Mouse (Mus musculus) mature B cell (primary cell): ENCODE data around the gene Nup50.

Experiments used
- in situ Hi-C: fragments of 300-500 bp; cut with MboI; formaldehyde crosslinking; loops from 2 replicates; pipeline ENCODE4 v1.14.3; 2019

Gene Nup50

DNA sequence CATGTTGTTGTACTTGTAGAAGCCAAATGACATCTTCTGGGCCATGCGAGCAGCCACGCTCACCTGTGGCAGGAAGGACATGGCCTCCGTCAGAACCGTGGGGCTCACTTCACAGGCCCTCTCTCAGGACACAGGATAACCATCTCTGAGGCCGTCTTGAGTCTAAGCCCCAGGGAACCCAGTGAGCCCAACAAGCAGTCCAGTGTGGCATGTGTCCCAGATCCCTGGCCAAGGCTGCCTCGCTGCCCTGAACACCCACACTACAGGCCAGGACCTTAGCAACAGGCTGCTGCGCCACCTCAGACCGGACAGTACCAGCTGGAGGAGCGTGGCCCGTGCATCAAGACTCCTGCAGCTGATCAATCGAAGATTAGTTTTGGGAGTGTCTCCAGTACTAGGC is 30.0 kb downstream of the Nup50 start:
- in situ Hi-C loops = no loop called here

GRCm38 (mm10) chr15:84957851-84958250 is 34.6 kb downstream of the Nup50 start:
- in situ Hi-C loops = no loop called here

- in situ Hi-C loops = no loop called here
Measured at GRCm38 (mm10) chr15:84958331-84958730, 35.1 kb downstream of the Nup50 start.

DNA sequence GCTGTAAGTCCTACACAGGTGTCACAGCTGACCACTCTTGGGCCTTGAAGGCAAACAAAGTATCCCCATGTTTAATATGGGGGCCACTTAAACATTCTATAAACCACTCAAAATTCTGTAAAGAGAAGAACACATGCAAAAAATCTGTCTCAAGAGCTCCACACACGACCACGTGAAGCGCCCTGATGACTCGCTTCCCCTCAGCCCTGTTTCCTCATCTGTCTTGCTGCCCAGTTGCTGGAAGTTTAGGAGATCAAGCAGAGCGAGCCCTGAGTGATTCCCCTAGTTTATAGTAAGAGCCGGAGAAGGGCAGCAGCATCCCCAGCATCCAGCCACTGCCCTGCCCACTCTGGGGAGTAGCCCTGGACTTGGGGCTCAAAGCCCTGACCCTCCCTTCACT is 36.7 kb downstream of the Nup50 start:
- in situ Hi-C loops = no loop called here

DNA sequence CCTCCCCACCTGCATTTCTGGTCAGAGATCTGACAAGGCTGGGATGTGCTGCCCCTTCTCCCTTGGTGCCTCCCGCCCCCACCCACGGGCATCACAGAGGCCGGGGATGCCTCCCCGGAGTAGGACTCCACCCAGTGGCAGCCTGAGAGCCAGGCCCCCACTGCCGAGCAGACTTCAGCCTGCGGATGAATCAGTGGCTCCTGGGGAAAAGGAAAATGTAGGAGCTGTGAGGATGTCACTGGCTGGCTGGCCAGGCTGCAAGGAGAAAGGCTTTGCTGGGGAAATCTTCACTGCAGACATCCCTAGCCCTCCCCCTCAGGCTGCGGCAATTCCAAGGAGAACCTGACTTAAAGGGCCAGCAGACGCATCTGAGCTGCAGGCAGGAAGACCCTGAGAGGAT is 37.5 kb downstream of the Nup50 start:
- in situ Hi-C loops = no loop called here

GRCm38 (mm10) chr15:84962518-84962917 is 39.3 kb downstream of the Nup50 start:
- in situ Hi-C loops = no loop called here

- in situ Hi-C loops = no loop called here
Measured at GRCm38 (mm10) chr15:84964771-84965170, 41.6 kb downstream of the Nup50 start.

DNA sequence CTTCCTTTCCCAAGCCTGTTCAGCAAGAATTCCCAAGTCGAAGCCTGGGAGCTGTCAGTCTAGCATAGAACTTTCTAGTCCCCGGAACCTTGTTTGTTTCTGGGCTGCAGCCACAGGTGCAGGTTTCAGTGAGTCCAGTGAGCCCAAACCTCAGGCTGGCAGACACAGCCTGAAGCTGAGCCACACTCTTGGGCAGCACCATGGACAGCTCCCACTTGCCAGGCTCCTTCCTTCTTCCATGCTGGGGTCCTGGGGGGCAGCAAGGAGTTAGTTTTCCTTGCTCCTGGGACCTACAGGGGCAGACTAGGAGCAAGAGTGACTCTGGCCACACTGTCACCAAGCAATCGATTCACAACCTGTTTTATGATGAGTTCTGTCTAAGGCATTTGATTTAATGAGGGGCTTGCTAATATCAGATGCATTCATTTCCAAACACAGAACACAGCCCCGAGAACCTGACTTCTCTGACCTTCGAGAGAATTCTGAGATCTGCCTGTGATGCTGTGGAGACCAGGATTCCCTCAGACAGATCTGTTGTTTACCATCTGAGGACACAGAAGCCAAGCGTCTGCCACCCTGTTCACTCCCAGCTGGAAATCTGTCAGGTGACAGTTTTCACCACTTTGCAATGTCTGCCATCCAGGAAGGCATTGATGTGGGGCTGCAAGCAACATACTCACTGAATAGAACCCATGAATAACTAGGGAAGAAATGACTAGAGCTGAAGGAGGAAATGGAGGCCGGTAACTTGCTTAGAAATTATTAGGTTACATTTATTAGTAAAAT is 42.6 kb downstream of the Nup50 start:
- in situ Hi-C loops = no loop called here

DNA sequence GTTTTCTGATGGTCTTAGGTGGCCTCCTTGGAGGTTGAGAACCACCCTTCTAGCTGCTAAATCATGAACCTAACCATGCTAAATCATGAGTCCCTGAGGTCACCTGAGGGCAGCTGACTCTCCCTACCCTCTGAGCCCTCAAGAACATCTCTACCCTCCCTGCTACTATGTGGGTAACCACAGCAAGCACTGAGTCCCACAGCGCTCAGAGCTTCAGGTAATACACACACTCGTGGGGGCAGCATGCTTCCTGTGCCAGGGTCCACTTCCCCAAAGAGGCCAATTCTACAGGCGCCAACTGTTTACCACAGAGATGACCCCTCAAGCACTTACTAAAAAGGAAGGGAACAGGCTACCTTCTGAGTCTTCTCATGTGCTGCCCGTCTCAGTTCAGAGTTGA is 45.3 kb downstream of the Nup50 start:
- in situ Hi-C loops = no loop called here

- in situ Hi-C loops = no loop called here
Measured at GRCm38 (mm10) chr15:84972860-84973543, 49.8 kb downstream of the Nup50 start.

DNA sequence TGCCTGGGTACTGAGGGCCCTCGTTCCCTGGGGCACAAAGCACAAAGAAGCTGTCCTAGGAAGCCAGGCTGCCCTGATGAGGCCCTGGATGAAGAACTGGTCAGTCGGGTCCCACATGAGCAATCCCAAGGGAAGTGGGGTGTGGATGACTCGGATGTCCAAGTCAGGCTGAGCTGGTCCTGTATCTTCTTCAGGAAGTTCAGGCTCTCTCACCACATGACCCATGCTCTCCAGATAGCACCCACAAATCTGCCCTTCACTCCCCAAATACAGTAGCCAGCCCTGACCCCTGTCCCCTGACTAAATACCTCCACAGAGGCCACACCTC is 50.3 kb downstream of the Nup50 start:
- in situ Hi-C loops = no loop called here

GRCm38 (mm10) chr15:84975729-84976128 is 52.5 kb downstream of the Nup50 start:
- in situ Hi-C loops = no loop called here

- in situ Hi-C loops = no loop called here
Measured at GRCm38 (mm10) chr15:84981609-84982313, 58.5 kb downstream of the Nup50 start.

DNA sequence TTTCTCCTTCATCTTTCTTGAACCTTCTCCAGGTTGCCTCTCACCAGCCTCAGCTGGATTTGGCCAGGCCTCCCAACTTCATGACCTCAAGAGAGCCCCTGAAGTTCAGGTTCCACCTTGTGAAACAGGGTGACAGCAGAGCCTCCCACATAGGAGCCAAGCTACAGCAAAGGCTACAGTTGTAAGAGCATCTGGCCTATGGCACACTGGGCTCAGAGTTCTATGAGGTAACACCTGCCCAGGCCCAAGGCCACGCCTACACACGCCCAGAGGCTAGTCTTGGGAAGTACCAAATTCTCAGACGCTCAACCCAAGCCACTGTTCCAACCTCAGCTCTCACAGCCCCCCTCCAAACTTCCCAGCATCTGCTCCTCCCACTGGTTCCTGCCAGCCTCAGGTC is 59.7 kb downstream of the Nup50 start:
- in situ Hi-C loops = no loop called here

DNA sequence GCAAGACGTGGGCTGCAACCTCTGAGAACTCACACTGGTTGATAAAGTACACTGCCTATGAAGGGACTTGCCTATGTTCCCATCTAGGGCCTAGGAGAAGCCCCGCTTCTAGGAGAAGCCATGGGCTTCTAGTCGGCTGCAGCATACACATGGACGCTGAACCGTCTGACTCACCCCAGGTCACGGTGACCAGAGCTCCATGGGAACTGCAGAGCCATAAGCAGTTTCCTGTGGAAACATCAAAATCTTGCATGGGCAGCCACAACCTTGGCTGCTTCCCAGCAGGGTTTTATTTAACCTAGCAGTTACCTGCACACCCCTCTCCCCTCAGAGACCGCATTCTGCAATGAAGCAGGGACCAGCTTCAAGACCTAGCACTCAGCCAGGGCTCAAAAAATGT is 60.5 kb downstream of the Nup50 start:
- in situ Hi-C loops = no loop called here

DNA sequence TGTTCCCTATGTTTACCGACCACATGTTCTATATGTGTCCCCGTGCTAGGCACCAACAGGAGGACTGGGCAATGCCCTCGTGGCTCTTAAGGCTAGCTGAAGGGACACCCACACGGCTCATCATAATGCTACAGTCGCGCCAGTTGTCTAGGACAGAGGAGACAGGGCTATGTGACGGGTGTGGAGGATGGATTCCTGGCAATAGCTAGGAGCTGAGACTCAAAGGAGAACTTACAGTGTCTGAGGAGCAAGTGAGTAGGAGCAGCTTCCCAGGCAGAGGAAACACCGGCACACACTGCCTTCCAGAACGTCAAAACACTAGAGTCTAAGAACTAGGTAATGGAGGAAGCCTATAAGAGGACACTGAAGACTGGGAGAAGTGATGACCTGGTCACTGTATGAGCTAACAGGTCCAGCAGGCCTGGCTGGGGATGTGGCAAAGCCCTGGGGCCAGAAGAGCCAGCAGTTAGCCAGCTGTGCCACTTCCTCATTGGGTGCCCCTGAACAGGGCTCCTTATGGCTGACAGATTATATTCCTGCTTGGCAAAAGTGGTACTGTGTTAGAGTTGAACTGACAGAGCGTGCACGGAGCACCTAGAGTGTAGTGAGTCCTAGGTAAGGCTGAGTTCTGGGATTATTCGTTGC is 62.4 kb downstream of the Nup50 start:
- in situ Hi-C loops = no loop called here

DNA sequence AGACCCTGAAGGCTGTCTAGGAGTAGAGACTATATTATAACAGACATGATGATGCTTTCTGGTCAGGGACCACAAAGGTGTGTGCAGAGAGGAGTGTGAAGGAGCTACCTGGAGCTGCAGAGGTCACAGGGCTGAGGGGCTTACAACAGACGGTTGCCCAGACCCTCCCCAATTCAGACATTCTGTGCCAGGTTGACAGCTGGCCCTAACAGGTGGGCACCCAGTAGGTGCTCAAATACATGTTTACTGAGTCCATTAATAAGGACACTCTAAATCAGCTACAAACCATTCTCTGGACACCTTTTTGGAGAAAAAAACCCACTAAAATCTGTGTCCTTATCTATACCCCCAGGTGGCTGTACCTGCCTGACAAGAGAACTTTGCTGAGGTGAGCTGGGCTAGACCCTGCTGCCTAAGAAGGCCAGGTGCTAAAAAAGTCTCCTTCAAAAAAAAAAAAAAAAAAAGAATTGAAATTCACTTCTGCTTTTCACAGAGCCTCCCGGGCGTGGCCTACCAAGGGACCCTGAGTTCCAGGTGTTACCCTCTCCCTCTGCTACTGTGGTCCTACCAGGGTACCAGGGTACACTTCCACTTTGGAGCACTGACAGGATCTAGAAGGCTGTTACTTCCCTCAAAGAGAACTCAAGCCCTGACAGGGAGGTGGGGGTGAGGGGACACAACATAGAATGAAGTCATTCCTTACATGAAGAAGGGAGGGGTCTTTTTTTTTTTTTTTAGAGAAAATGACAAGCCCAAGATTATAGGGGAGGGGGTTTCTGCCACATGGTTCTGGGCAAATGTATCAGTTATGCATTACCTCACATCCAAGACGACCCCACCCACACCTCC is 63.2 kb downstream of the Nup50 start:
- in situ Hi-C loops = no loop called here

- in situ Hi-C loops = no loop called here
Measured at GRCm38 (mm10) chr15:84987020-84987815, 64.0 kb downstream of the Nup50 start.

DNA sequence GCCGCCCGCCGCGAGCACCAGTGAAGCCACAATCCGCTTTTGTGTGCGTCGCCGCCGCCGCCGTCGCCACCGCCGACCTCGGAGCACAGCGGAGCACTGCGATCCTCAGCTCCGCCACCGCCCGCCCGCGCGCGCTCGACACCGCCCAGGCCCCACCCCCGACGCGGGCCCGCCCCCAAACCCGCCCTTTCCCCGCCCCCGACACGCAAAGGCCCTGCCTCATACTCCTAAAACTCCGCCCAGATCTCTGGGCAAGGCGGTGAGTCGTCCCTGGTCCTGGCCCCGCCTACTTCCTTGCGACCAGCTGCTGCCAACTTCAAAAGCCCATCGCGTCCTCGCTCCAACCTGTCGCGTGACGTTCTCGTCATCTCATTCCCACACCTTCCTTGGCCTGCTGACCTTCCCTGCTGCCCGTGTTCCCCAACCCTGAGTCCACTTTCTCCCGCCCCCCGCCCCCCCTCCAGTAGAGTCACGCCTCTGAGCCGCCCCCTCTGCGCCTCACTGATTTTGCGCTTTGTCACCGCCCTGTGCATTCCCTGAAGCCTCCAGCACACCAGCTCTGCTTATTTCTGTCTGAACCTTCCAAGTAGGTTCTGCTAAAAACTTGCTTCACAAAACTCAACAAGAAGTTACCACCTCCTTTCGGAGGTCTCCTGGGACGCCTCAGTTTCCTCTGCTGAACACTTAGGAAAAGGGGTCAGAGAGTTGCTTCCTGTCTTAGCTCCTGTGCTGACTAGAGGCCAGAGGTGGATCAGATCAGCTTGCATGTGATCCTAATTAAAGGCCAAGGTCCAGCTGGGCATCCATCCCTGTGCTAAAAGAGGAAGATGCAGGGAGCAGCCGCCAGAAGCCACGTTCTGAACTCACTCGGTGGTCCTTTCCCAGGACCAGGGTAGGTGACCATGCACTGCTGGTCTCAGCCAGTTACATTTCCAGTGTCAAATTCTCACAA is 64.9 kb downstream of the Nup50 start, which contains the start of gene 5031439G07Rik:
Gene 5031439G07Rik, minus strand, starts transcription at position 678 of the 952 bp plus-strand sequence.
- in situ Hi-C loops = no loop called here
